Mouse (Mus musculus) liver, embryonic 14.5 days (tissue): ENCODE results near the gene Spata20. TPM values are rescaled to one million over a fixed set of nuclear protein-coding genes. Genes with fewer than 3 reads are reported as not detected.

Experiments
- ATAC-seq: fragments of 200-750 bp; cut with Nextera tagmentation; 2 replicates; pipeline ENCODE4 v1.8.0; 2017; ENCODE audit warnings: moderate number of reproducible peaks, mild to moderate bottlenecking, moderate library complexity; ENCODE audit not compliant: insufficient read depth
- DNase-seq, 3 experiments: peaks; one replicate each; pipeline ENCODE4 v3.0.0-alpha.2; 2012 to 2013; ENCODE audit warnings: low read depth in 3 of 3, low spot score in 3 of 3
- H3K27ac ChIP-seq: fragments of 300-500 bp; sonication (generic); 2 replicates; pipeline ENCODE4 v1.5.1; 2014; ENCODE audit warnings: moderate library complexity, mild to moderate bottlenecking, control low read depth, inconsistent platforms
- H3K27me3 ChIP-seq: fragments of 300-500 bp; sonication (generic); 2 replicates; pipeline ENCODE4 v1.6.1; 2014; ENCODE audit warnings: mild to moderate bottlenecking, low read length, moderate library complexity; ENCODE audit not compliant: control insufficient read depth, insufficient read depth
- H3K36me3 ChIP-seq: fragments of 300-500 bp; sonication (generic); replicated peaks from 2 replicates; pipeline ENCODE4 v1.6.1; 2014; ENCODE audit warnings: low read depth; ENCODE audit not compliant: control insufficient read depth, insufficient read depth
- H3K4me1 ChIP-seq, 2 experiments: fragments of 200-500 bp in 1 of 2; fragments of 300-500 bp in 1 of 2; sonication (generic) in 1 of 2; replicated peaks; 2 replicates each; pipeline ENCODE4 v1.6.1; 2012 to 2014; ENCODE audit warnings: antibody characterized with exemption in 1 of 2, inconsistent platforms in 1 of 2, low read length in 1 of 2; ENCODE audit not compliant: control insufficient read depth in 2 of 2, insufficient read depth in 2 of 2
- H3K4me2 ChIP-seq: fragments of 300-500 bp; sonication (generic); 2 replicates; pipeline ENCODE4 v1.6.1; 2014; ENCODE audit warnings: low read depth, mild to moderate bottlenecking, control low read depth, moderate library complexity
- H3K4me3 ChIP-seq, 2 experiments: fragments of 200-500 bp in 1 of 2; fragments of 300-500 bp in 1 of 2; sonication (generic) in 1 of 2; 2 replicates each; pipeline ENCODE4 v1.5.1; 2012 to 2014; ENCODE audit warnings: low read depth in 2 of 2, low read length in 2 of 2, mild to moderate bottlenecking in 2 of 2, control low read depth in 1 of 2, inconsistent platforms in 1 of 2, moderate library complexity in 1 of 2; ENCODE audit not compliant: insufficient read depth in 1 of 2
- H3K9ac ChIP-seq: fragments of 300-500 bp; sonication (generic); replicated peaks from 2 replicates; pipeline ENCODE4 v1.6.1; 2014; ENCODE audit warnings: mild to moderate bottlenecking, control low read depth, moderate library complexity
- H3K9me3 ChIP-seq: fragments of 300-500 bp; sonication (generic); 2 replicates; pipeline ENCODE4 v1.6.1; 2016; ENCODE audit warnings: low read length, mixed read lengths; ENCODE audit not compliant: control insufficient read depth
- CTCF ChIP-seq: IDR thresholded peaks from 2 replicates; pipeline ENCODE4 v1.5.1; 2016; ENCODE audit warnings: antibody characterized with exemption, low read depth, control low read depth
- EP300 ChIP-seq: IDR thresholded peaks from 2 replicates; pipeline ENCODE4 v1.6.1; 2016; ENCODE audit warnings: antibody characterized with exemption, low read depth
- WGBS: fragments of 180-500 bp; shearing (Covaris S2); extraction: QIAGEN DNeasy Blood & Tissue Kit; methylation state at CpG from one replicate; pipeline ENCODE4 v1.1.7; 2014; ENCODE audit not compliant: insufficient replicate concordance; 5-methylcytosine and 5-hydroxymethylcytosine counted together
- polyA plus RNA-seq, 2 experiments: library from polyadenylated mRNA; depleted of rRNA in 1 of 2; stranded (reverse) in 1 of 2; unstranded in 1 of 2; fragments of >200 nt; fragmentation: Nextera tagmentation in 1 of 2; extraction: Ambion mirVana in 1 of 2; gene quantifications; 2 replicates each; pipeline versions ENCODE4 v1.2.1 to v1.2.3; 2012 to 2014

The Spata20 gene
- polyA plus RNA-seq, 2 experiments, result not detected

DNA sequence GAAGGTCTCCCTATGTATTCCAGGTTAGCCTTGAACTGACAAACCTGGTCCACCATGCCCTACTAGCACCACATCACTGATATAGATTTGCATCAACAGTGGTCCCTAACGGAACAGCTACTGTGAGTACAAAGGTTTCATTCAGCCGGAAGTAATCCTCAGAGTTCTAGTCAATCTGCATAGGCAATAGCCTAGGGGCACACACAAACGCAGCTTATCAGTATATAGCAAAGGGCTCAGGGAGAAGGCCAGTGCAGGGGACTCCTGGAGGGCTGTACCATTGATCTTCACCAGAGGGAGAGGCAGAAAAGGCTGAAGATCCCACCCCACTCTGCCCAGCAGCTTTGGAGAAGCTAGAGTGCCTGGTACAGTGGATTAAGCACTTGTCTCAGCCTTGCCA, 39.0 kb downstream of the Spata20 start:
- Histone ChIP-seq H3K4me2 (no peak overlapping the region), H3K4me3 (no peak overlapping the region), H3K9me3 (no peaks in the 10 kb centered on the region), H3K27me3 (no peaks in the 10 kb centered on the region), H3K4me1 (peaks cover 0 to 2% of the 10 kb centered on the region in 2 experiments; a peak in 1 of 4 replicates), H3K9ac (no peak overlapping the region), H3K27ac (no peak overlapping the region), H3K36me3 (no peaks in the 10 kb centered on the region)
- 16% methylated on average over 3 of the region's 3 CpGs for WGBS
- TF ChIP-seq EP300, result no peak
- TF ChIP-seq CTCF, result no peak
- peak; percentile 43; the same call in 1 of the 2 replicates for ATAC-seq
- no peak for DNase-seq

DNA sequence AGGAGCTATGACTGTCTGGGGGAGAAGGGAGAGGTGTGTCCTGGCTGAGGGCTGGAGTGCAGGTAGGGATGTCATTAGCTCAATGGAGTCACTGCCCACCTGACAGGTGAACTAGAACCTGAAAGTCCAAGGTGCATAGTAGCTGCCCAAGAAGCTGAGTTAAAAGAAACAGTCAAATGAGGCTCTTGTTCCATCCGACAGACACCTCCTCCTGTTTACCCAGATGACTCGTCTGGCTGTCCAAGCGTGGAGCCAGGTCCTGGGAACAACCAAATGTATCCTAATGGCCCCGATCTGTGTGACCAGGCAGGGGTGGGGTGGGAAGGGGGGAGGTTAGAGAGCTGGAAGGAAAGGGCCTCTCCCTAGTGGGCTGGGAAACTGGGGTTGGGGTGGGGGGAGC, 40.7 kb downstream of the Spata20 start:
- WGBS, result 45% methylated on average over 4 of the region's 4 CpGs
- DNase-seq, result no peak
- TF ChIP-seq CTCF (no peak), EP300 (no peak)
- Histone ChIP-seq H3K27ac (no peak overlapping the region), H3K36me3 (no peaks in the 10 kb centered on the region), H3K9me3 (no peaks in the 10 kb centered on the region), H3K27me3 (no peaks in the 10 kb centered on the region), H3K4me1 (peaks cover 0 to 2% of the 10 kb centered on the region in 2 experiments; a peak in 1 of 4 replicates), H3K4me2 (no peak overlapping the region), H3K4me3 (no peak overlapping the region), H3K9ac (no peak overlapping the region)
- ATAC-seq, result no peak

DNA sequence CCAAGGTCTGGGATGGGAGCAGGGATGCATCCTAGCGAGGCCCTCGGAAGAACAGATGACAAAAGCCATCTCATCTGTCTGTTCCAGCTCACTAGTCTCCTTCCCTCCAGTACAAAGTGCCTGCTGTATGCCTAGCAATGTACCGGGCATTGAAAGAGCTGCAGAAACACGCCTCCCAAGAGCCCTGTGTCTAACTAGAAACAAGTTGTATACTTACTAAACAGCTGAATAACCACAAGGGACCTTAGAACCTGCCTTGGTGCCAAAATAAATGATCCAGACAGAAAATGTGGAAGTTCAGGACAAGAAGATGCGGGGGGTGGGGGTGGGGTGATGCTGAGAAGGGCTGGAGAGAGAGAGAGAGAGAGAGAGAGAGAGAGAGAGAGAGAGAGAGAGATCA, 41.1 kb downstream of the Spata20 start:
- Histone ChIP-seq H3K4me3 (no peak overlapping the region), H3K36me3 (no peaks in the 10 kb centered on the region), H3K9ac (no peak overlapping the region), H3K4me2 (no peak overlapping the region), H3K9me3 (no peaks in the 10 kb centered on the region), H3K27ac (no peak overlapping the region), H3K4me1 (peaks cover 0 to 2% of the 10 kb centered on the region in 2 experiments; a peak in 1 of 4 replicates), H3K27me3 (no peaks in the 10 kb centered on the region)
- WGBS, result 58% methylated on average over 5 of the region's 5 CpGs
- TF ChIP-seq EP300, result no peak
- TF ChIP-seq CTCF, result no peak
- ATAC-seq, result no peak
- DNase-seq, result no peak

DNA sequence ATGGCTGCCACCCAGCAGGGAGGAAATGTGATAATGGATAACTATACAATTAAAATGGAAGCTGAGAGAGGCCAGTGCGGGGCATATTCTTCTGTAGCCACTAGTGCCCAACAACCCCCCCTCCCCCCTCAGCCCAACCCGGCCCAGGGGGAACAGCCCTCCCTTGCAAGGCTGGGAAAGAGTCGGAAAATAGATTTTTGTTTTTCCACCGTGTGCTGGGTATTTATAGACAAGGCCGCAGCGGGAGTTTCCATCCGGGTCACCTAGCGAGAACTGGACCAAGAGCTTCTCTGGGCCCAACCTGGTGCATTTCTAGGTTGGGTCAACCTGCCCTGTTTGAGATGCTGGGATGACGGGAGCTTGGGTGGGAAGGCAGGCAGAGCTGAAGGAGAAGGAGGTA, 44.2 kb downstream of the Spata20 start:
- no peak overlapping the region for H3K4me2 ChIP-seq

DNA sequence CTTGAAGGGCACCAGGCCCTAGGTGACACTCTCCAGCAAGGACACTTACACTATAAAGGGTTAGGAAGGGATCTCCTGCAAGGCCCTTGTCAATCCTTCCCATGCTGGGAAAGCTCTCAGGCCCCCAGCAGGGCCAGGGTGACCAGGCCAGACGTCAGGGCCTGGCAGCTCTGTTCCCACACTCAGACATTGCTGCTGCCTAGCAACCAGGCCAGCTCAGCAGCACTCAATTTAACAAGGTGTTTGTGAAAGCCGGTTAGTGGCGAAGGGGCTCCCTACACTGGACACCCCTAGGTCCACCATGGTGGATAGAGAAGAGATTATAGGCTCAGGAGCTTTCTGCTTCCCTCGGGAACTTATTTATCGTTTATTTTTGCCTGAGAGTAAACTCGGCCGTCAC, 44.9 kb downstream of the Spata20 start:
- H3K27me3 ChIP-seq, result no peaks in the 10 kb centered on the region
- WGBS, result 44% methylated on average over 7 of the region's 7 CpGs

More for the DNA sequence above, 44.2 kb downstream of the Spata20 start:
- 63% methylated on average over 9 of the region's 9 CpGs for WGBS
- Histone ChIP-seq H3K9me3 (no peaks in the 10 kb centered on the region), H3K27me3 (no peaks in the 10 kb centered on the region), H3K4me1 (no peaks in the 10 kb centered on the region; a peak in 1 of 4 replicates), H3K9ac (no peak overlapping the region), H3K27ac (no peak overlapping the region), H3K36me3 (no peaks in the 10 kb centered on the region), H3K4me3 (no peak overlapping the region)
- no peak for ATAC-seq
- TF ChIP-seq EP300 (no peak), CTCF (no peak)
- DNase-seq, result no peak

More for the DNA sequence above, 44.9 kb downstream of the Spata20 start:
- no peak for ATAC-seq
- no peak overlapping the region for H3K4me2 ChIP-seq
- no peaks in the 10 kb centered on the region for H3K36me3 ChIP-seq
- no peaks in the 10 kb centered on the region for H3K4me1 ChIP-seq
- no peak overlapping the region for H3K27ac ChIP-seq
- TF ChIP-seq CTCF, result no peak
- TF ChIP-seq EP300, result no peak
- no peak overlapping the region for H3K9ac ChIP-seq
- no peaks in the 10 kb centered on the region for H3K9me3 ChIP-seq
- H3K4me3 ChIP-seq, result no peak overlapping the region
- no peak for DNase-seq
